Mouse (Mus musculus): ENCODE results near the gene Agap2.

GRCm38 (mm10) chr10:127069281-127070189 is 5.5 kb upstream of the Agap2 start:
- TF ChIP-seq CTCF (IDR thresholded peaks at IDR 0.05; ENCODE audit: insufficient read depth, low read length) (no peak), POLR2A (IDR thresholded peaks at IDR 0.05; ENCODE audit: borderline replicate concordance, extremely low read depth, low read depth, low read length) (no peak)

Data from lung, adult 2 months (tissue).